ENCODE assay signal across 22 mouse cellular contexts in the genomic region with DNA sequence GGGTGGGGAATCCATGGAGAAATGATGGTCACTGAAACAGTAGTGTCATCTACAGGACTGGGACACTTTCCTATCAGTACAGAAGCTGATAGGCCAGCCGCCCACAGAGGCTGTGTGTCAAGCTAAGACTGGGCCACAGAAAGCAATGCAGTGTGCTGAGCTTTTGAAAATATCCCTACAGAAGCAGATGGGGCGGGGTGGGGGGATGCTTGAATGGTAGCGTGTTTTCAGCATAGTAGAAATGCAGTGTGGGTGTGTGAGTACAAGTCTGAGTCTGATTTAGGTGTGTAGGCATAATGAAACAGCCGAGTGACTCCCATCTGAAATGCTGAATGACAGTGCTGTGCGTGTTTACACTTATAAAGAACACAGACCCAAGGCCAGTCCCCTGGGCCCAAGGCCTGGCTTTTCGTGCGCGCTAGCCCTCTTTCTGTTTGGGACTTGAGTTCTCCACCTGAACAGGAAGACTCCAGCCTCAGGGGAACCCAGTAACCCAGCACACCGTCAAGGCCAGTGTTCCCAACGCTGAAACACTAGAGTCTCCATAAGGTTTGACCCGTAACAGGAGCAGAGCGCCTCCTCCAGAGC. TPM values are rescaled to one million over a fixed set of nuclear protein-coding genes. Genes with fewer than 3 reads are reported as not detected.
DNase-seq lines count a peak whose midpoint lies in the region; ATAC-seq and TF ChIP-seq lines count a peak whose summit lies in the region.
"Had no signal": no experiment of that assay in that cellular context is flagged by ENCODE, and none has a peak within 500 bp of the region (broad histone marks: within the 10 kb centered on the region; RNA-seq: fewer than 3 reads in every experiment).

No protein-coding gene starts in this region.

- peaks cover 27% of the 10 kb centered on the region for H3K4me1 ChIP-seq in hindbrain, embryonic 13.5 days (replicated peaks)
- H3K4me1 ChIP-seq in hindbrain, embryonic 12.5 days: peaks cover 9% of the 10 kb centered on the region
- H3K4me1 ChIP-seq in midbrain, embryonic 12.5 days: peaks cover 11% of the 10 kb centered on the region
- H3K4me1 ChIP-seq in midbrain, embryonic 11.5 days (ENCODE audit: control insufficient read depth, insufficient read depth, low read length): peaks cover 5% of the 10 kb centered on the region

- 0 out of 2 replicates have a peak overlapping the region, but pooled peaks have one; percentile 19 for H3K9ac ChIP-seq in hindbrain, embryonic 13.5 days
- no peak overlapping the region for H3K9ac ChIP-seq in hindbrain, embryonic 12.5 days
- 0 out of 2 replicates have a peak overlapping the region, but pooled peaks have one; percentile 11 for H3K9ac ChIP-seq in midbrain, embryonic 12.5 days (replicated peaks)
- H3K9ac ChIP-seq in midbrain, embryonic 11.5 days (ENCODE audit: low read length): no peak overlapping the region
- H3K9ac ChIP-seq: forebrain, embryonic 15.5 days; heart, embryonic 13.5 days; hindbrain, embryonic 15.5 days; neural tube, embryonic 13.5 days had no signal

- ATAC-seq in hindbrain, embryonic 13.5 days (ENCODE audit: low FRiP score): no peak
- ATAC-seq in hindbrain, embryonic 12.5 days (ENCODE audit: low FRiP score): no peak
- ATAC-seq in midbrain, embryonic 12.5 days (ENCODE audit: low FRiP score, low read depth): no peak
- ATAC-seq in midbrain, embryonic 11.5 days (ENCODE audit: low FRiP score): no peak
- ATAC-seq: forebrain, embryonic 15.5 days; intestine, embryonic 16.5 days had no signal

- H3K4me3 ChIP-seq in hindbrain, embryonic 13.5 days: no peak overlapping the region
- no peak overlapping the region for H3K4me3 ChIP-seq in hindbrain, embryonic 12.5 days
- no peak overlapping the region for H3K4me3 ChIP-seq in midbrain, embryonic 12.5 days
- no peak overlapping the region for H3K4me3 ChIP-seq in midbrain, embryonic 11.5 days (ENCODE audit: low read depth, low read length)
- no peak overlapping the region for H3K4me3 ChIP-seq in layer of hippocampus, adult 2 months
- H3K4me3 ChIP-seq: forebrain, embryonic 15.5 days; heart, embryonic 13.5 days; hindbrain, embryonic 15.5 days; neural tube, embryonic 13.5 days had no signal

- 90% methylated on average over 12 of the region's 12 CpGs for WGBS in hindbrain, embryonic 13.5 days
- WGBS in hindbrain, embryonic 12.5 days: 86% methylated on average over 12 of the region's 12 CpGs
- WGBS in midbrain, embryonic 12.5 days: 91% methylated on average over 12 of the region's 12 CpGs
- 89% methylated on average over 12 of the region's 12 CpGs for WGBS in midbrain, embryonic 11.5 days

- no peak for DNase-seq in midbrain, embryonic 11.5 days (ENCODE audit: low spot score, missing footprints)
- peak; percentile 58 for DNase-seq in adrenal gland, postnatal 10 days
- peak; percentile 64 to 74 for DNase-seq in layer of hippocampus, adult 2 months (ENCODE audit: low spot score in 2 of 2)
- DNase-seq in urinary bladder, postnatal 25 days (ENCODE audit: low spot score): no peak
- DNase-seq in spleen, postnatal 14 days (ENCODE audit: low spot score in 2 of 2): no peak
- DNase-seq: cerebellum, adult 18-20 months; cerebellum, postnatal 25 days; embryo, embryonic 11 days; left cerebral cortex, postnatal 4 days; midbrain, embryonic 14.5 days; thymus, postnatal 14 days had no signal

- H3K4me2 ChIP-seq in hindbrain, embryonic 13.5 days: no peak overlapping the region
- no peak overlapping the region for H3K4me2 ChIP-seq in hindbrain, embryonic 12.5 days (replicated peaks)
- H3K4me2 ChIP-seq in midbrain, embryonic 12.5 days (replicated peaks): no peak overlapping the region
- no peak overlapping the region for H3K4me2 ChIP-seq in midbrain, embryonic 11.5 days
- H3K4me2 ChIP-seq: forebrain, embryonic 15.5 days; heart, embryonic 13.5 days; hindbrain, embryonic 15.5 days; liver, embryonic 11.5 days; neural tube, embryonic 13.5 days had no signal

- H3K36me3 ChIP-seq in hindbrain, embryonic 13.5 days: peaks cover 43% of the 10 kb centered on the region
- peaks cover 37% of the 10 kb centered on the region for H3K36me3 ChIP-seq in hindbrain, embryonic 12.5 days
- H3K36me3 ChIP-seq in midbrain, embryonic 12.5 days: peaks cover 51% of the 10 kb centered on the region
- peaks cover 4% of the 10 kb centered on the region for H3K36me3 ChIP-seq in midbrain, embryonic 11.5 days (ENCODE audit: control insufficient read depth, insufficient read depth, low read length)

- no peaks in the 10 kb centered on the region for H3K27me3 ChIP-seq in hindbrain, embryonic 13.5 days
- H3K27me3 ChIP-seq in hindbrain, embryonic 12.5 days: no peaks in the 10 kb centered on the region
- no peaks in the 10 kb centered on the region for H3K27me3 ChIP-seq in midbrain, embryonic 12.5 days
- H3K27me3 ChIP-seq in midbrain, embryonic 11.5 days (ENCODE audit: control insufficient read depth, insufficient read depth, low read length): no peaks in the 10 kb centered on the region
- H3K27me3 ChIP-seq: forebrain, embryonic 15.5 days; heart, embryonic 13.5 days; hindbrain, embryonic 15.5 days; neural tube, embryonic 13.5 days had no signal

- TF ChIP-seq CTCF in layer of hippocampus, adult 2 months (conservative IDR thresholded peaks at IDR 0.05): no peak

- no peak overlapping the region for H3K27ac ChIP-seq in hindbrain, embryonic 13.5 days
- no peak overlapping the region for H3K27ac ChIP-seq in hindbrain, embryonic 12.5 days
- H3K27ac ChIP-seq in midbrain, embryonic 12.5 days (replicated peaks): no peak overlapping the region
- H3K27ac ChIP-seq in midbrain, embryonic 11.5 days (ENCODE audit: low read depth, low read length): no peak overlapping the region
- no peak overlapping the region for H3K27ac ChIP-seq in layer of hippocampus, adult 2 months
- H3K27ac ChIP-seq: forebrain, embryonic 15.5 days; heart, embryonic 13.5 days; hindbrain, embryonic 15.5 days; macrophage; neural tube, embryonic 13.5 days had no signal

- H3K9me3 ChIP-seq in hindbrain, embryonic 13.5 days: no peaks in the 10 kb centered on the region
- H3K9me3 ChIP-seq in hindbrain, embryonic 12.5 days (replicated peaks): no peaks in the 10 kb centered on the region
- no peaks in the 10 kb centered on the region for H3K9me3 ChIP-seq in midbrain, embryonic 12.5 days
- H3K9me3 ChIP-seq in midbrain, embryonic 11.5 days (ENCODE audit: control insufficient read depth, low read length): no peaks in the 10 kb centered on the region
- H3K9me3 ChIP-seq: forebrain, embryonic 15.5 days; heart, embryonic 13.5 days; hindbrain, embryonic 15.5 days; neural tube, embryonic 13.5 days had no signal

RNA-seq across cellular contexts. Expression of a gene that starts 4.6 kb away (rescaled TPM):
- polyA plus RNA-seq in hindbrain, embryonic 13.5 days (2015; fragmentation: Nextera tagmentation; extraction: Ambion mirVana): 57.1 and 57.5 TPM in 2 replicates
- polyA plus RNA-seq in hindbrain, embryonic 12.5 days (2016; fragmentation: Nextera tagmentation; extraction: Ambion mirVana): 57.3 and 59.3 TPM in 2 replicates
- 60.8 and 64.0 TPM in 2 replicates for polyA plus RNA-seq in midbrain, embryonic 12.5 days (2016; fragmentation: Nextera tagmentation; extraction: Ambion mirVana)
- polyA plus RNA-seq in midbrain, embryonic 11.5 days (2014; fragmentation: Nextera tagmentation; extraction: Ambion mirVana): 78.6 and 85.9 TPM in 2 replicates
- total RNA-seq in adrenal gland, postnatal 10 days (2021): 10 to 100 TPM; 44.0 to 46.5 TPM
- 10 to 100 TPM; 28.6 to 32.7 TPM for total RNA-seq in layer of hippocampus, adult 2 months (2021)

RNA-seq across cellular contexts. Expression of a gene that starts 5.0 kb away (rescaled TPM):
- polyA plus RNA-seq in hindbrain, embryonic 13.5 days (2015; fragmentation: Nextera tagmentation; extraction: Ambion mirVana): 71.9 and 73.9 TPM in 2 replicates
- polyA plus RNA-seq in hindbrain, embryonic 12.5 days (2016; fragmentation: Nextera tagmentation; extraction: Ambion mirVana): 64.0 and 64.2 TPM in 2 replicates
- 68.3 and 71.4 TPM in 2 replicates for polyA plus RNA-seq in midbrain, embryonic 12.5 days (2016; fragmentation: Nextera tagmentation; extraction: Ambion mirVana)
- polyA plus RNA-seq in midbrain, embryonic 11.5 days (2014; fragmentation: Nextera tagmentation; extraction: Ambion mirVana): 71.9 and 87.7 TPM in 2 replicates
- total RNA-seq in adrenal gland, postnatal 10 days (2021): 10 to 100 TPM; 77.9 to 82.5 TPM
- 10 to 100 TPM; 42.8 to 46.5 TPM for total RNA-seq in layer of hippocampus, adult 2 months (2021)

RNA-seq across cellular contexts. Expression of a gene that starts 50.1 kb away (rescaled TPM):
- 21.1 and 22.6 TPM in 2 replicates for polyA plus RNA-seq in hindbrain, embryonic 13.5 days (2015; fragmentation: Nextera tagmentation; extraction: Ambion mirVana)
- 9.3 and 9.9 TPM in 2 replicates for polyA plus RNA-seq in hindbrain, embryonic 12.5 days (2016; fragmentation: Nextera tagmentation; extraction: Ambion mirVana)
- 7.4 and 9.3 TPM in 2 replicates for polyA plus RNA-seq in midbrain, embryonic 12.5 days (2016; fragmentation: Nextera tagmentation; extraction: Ambion mirVana)
- 3.6 and 4.2 TPM in 2 replicates for polyA plus RNA-seq in midbrain, embryonic 11.5 days (2014; fragmentation: Nextera tagmentation; extraction: Ambion mirVana)
- 10 to 100 TPM; 26.7 to 52.1 TPM for total RNA-seq in adrenal gland, postnatal 10 days (2021)
- 100 to 1,000 TPM; 226 to 238 TPM for total RNA-seq in layer of hippocampus, adult 2 months (2021)
- total RNA-seq: granulocyte monocyte progenitor cell, adult 5-6 weeks had no signal
- polyA plus RNA-seq: macrophage had no signal

RNA-seq across cellular contexts. Expression of a gene that starts 59.2 kb away (rescaled TPM):
- 15.5 and 18.5 TPM in 2 replicates for polyA plus RNA-seq in hindbrain, embryonic 13.5 days (2015; fragmentation: Nextera tagmentation; extraction: Ambion mirVana)
- 19.8 and 21.6 TPM in 2 replicates for polyA plus RNA-seq in hindbrain, embryonic 12.5 days (2016; fragmentation: Nextera tagmentation; extraction: Ambion mirVana)
- 21.2 and 21.3 TPM in 2 replicates for polyA plus RNA-seq in midbrain, embryonic 12.5 days (2016; fragmentation: Nextera tagmentation; extraction: Ambion mirVana)
- 20.5 and 24.0 TPM in 2 replicates for polyA plus RNA-seq in midbrain, embryonic 11.5 days (2014; fragmentation: Nextera tagmentation; extraction: Ambion mirVana)
- total RNA-seq in adrenal gland, postnatal 10 days (2021): 10 to 100 TPM; 12.2 to 14.2 TPM
- 1 to 10 TPM; 6.5 to 6.6 TPM for total RNA-seq in layer of hippocampus, adult 2 months (2021)

Comparison
In these comparisons a context has a peak if more than half of its experiments do, and no peak if none do; other contexts are left out.
1. H3K9ac ChIP-seq: peak in hindbrain, embryonic 13.5 days (single experiment) and midbrain, embryonic 12.5 days (single experiment); none in hindbrain, embryonic 12.5 days (single experiment) and midbrain, embryonic 11.5 days (single experiment).
2. DNase-seq: peak in adrenal gland, postnatal 10 days (single experiment) and layer of hippocampus, adult 2 months (2 of 2); none in midbrain, embryonic 11.5 days (single experiment), urinary bladder, postnatal 25 days (single experiment) and spleen, postnatal 14 days (0 of 2).